Mouse (Mus musculus) hindbrain, embryonic 14.5 days (tissue): Measurements from ENCODE around the gene Got2. TPM values are rescaled to one million over a fixed set of nuclear protein-coding genes. Genes with fewer than 3 reads are reported as not detected.

ENCODE experiments used
- ATAC-seq: fragments of 200-750 bp; cut with Nextera tagmentation; 2 replicates; pipeline ENCODE4 v1.8.0; 2017; ENCODE audit warnings: moderate number of reproducible peaks, mild to moderate bottlenecking, moderate TSS enrichment, moderate library complexity; ENCODE audit not compliant: low FRiP score
- DNase-seq: peaks from one replicate; pipeline ENCODE4 v3.0.0-alpha.2; 2015; ENCODE audit warnings: low spot score
- H3K27ac ChIP-seq: fragments of 300-500 bp; sonication (generic); 2 replicates; pipeline ENCODE4 v1.5.1; 2014; ENCODE audit warnings: mild to moderate bottlenecking, moderate library complexity
- H3K27me3 ChIP-seq: fragments of 300-500 bp; sonication (generic); 2 replicates; pipeline ENCODE4 v1.6.1; 2014; ENCODE audit warnings: mild to moderate bottlenecking, low read length, mixed read lengths; ENCODE audit not compliant: control insufficient read depth, insufficient read depth
- H3K36me3 ChIP-seq: fragments of 300-500 bp; sonication (generic); replicated peaks from 2 replicates; pipeline ENCODE4 v1.6.1; 2014; ENCODE audit not compliant: control insufficient read depth, insufficient read depth
- H3K4me1 ChIP-seq: fragments of 300-500 bp; sonication (generic); replicated peaks from 2 replicates; pipeline ENCODE4 v1.6.1; 2014; ENCODE audit warnings: antibody characterized with exemption, low read length, mixed read lengths; ENCODE audit not compliant: control insufficient read depth, insufficient read depth
- H3K4me2 ChIP-seq: fragments of 300-500 bp; sonication (generic); replicated peaks from 2 replicates; pipeline ENCODE4 v1.6.1; 2014; ENCODE audit warnings: mild to moderate bottlenecking, moderate library complexity
- H3K4me3 ChIP-seq: fragments of 300-500 bp; sonication (generic); replicated peaks from 2 replicates; pipeline ENCODE4 v1.5.1; 2014; ENCODE audit warnings: mild to moderate bottlenecking, low read length
- H3K9ac ChIP-seq: fragments of 300-500 bp; sonication (generic); 2 replicates; pipeline ENCODE4 v1.6.1; 2014
- H3K9me3 ChIP-seq: fragments of 300-500 bp; sonication (generic); 2 replicates; pipeline ENCODE4 v1.6.1; 2016; ENCODE audit warnings: low read length; ENCODE audit not compliant: control insufficient read depth
- WGBS: fragments of 180-500 bp; shearing (Covaris S2); extraction: QIAGEN DNeasy Blood & Tissue Kit; methylation state at CpG from one replicate; pipeline ENCODE4 v1.1.7; 2014; 5-methylcytosine and 5-hydroxymethylcytosine counted together
- polyA plus RNA-seq: library from polyadenylated mRNA; unstranded; fragments of >200 nt; fragmentation: Nextera tagmentation; extraction: Ambion mirVana; gene quantifications from 2 replicates; pipeline ENCODE4 v1.2.1, GENCODE M21; 2014

Gene Got2
- polyA plus RNA-seq, 1 experiment from 2014 or later, result 90.5 TPM

GRCm38 (mm10) chr8:95848734-95849464, 39.4 kb downstream of the Got2 start:
- no peak overlapping the region for H3K4me2 ChIP-seq
- H3K4me1 ChIP-seq, result peaks cover 9% of the 10 kb centered on the region
- no peak for DNase-seq
- peaks cover 26% of the 10 kb centered on the region for H3K36me3 ChIP-seq
- H3K27ac ChIP-seq, result no peak overlapping the region
- no peak overlapping the region for H3K4me3 ChIP-seq
- H3K9ac ChIP-seq, result no peak overlapping the region
- H3K9me3 ChIP-seq, result no peaks in the 10 kb centered on the region
- H3K27me3 ChIP-seq, result no peaks in the 10 kb centered on the region
- ATAC-seq, result no peak
- WGBS, result 92% methylated on average over 19 of the region's 19 CpGs

GRCm38 (mm10) chr8:95848061-95848551, 40.2 kb downstream of the Got2 start:
- Histone ChIP-seq H3K36me3 (peaks cover 34% of the 10 kb centered on the region), H3K4me1 (peaks cover 9% of the 10 kb centered on the region), H3K4me2 (no peak overlapping the region), H3K9ac (no peak overlapping the region), H3K27ac (no peak overlapping the region), H3K4me3 (no peak overlapping the region), H3K9me3 (no peaks in the 10 kb centered on the region), H3K27me3 (no peaks in the 10 kb centered on the region)
- ATAC-seq, result no peak
- no peak for DNase-seq
- 81% methylated on average over 24 of the region's 24 CpGs for WGBS

GRCm38 (mm10) chr8:95845026-95845425, 43.3 kb downstream of the Got2 start:
- WGBS, result 89% methylated on average over 7 of the region's 7 CpGs
- Histone ChIP-seq H3K9me3 (no peaks in the 10 kb centered on the region), H3K27ac (no peak overlapping the region), H3K4me2 (no peak overlapping the region), H3K36me3 (peaks cover 62% of the 10 kb centered on the region), H3K4me3 (no peak overlapping the region), H3K9ac (no peak overlapping the region), H3K27me3 (no peaks in the 10 kb centered on the region), H3K4me1 (no peaks in the 10 kb centered on the region)
- ATAC-seq (no peak), DNase-seq (no peak)

GRCm38 (mm10) chr8:95843968-95844367, 44.4 kb downstream of the Got2 start:
- H3K36me3 ChIP-seq, result peaks cover 72% of the 10 kb centered on the region
- no peak overlapping the region for H3K4me3 ChIP-seq
- no peak for ATAC-seq
- no peak overlapping the region for H3K4me2 ChIP-seq
- H3K9me3 ChIP-seq, result no peaks in the 10 kb centered on the region
- no peak for DNase-seq
- H3K27me3 ChIP-seq, result no peaks in the 10 kb centered on the region
- no peaks in the 10 kb centered on the region for H3K4me1 ChIP-seq
- H3K27ac ChIP-seq, result no peak overlapping the region
- 92% methylated on average over 6 of the region's 6 CpGs for WGBS
- no peak overlapping the region for H3K9ac ChIP-seq

GRCm38 (mm10) chr8:95841436-95841835, 46.9 kb downstream of the Got2 start:
- Histone ChIP-seq H3K4me3 (no peak overlapping the region), H3K36me3 (peaks cover 73% of the 10 kb centered on the region), H3K27me3 (no peaks in the 10 kb centered on the region), H3K4me2 (no peak overlapping the region), H3K4me1 (no peaks in the 10 kb centered on the region), H3K9me3 (no peaks in the 10 kb centered on the region), H3K9ac (no peak overlapping the region), H3K27ac (no peak overlapping the region)
- 92% methylated on average over 15 of the region's 15 CpGs for WGBS
- DNase-seq (no peak), ATAC-seq (no peak)

- ATAC-seq (no peak), DNase-seq (no peak)
- no peak overlapping the region for H3K4me2 ChIP-seq
- no peak overlapping the region for H3K4me3 ChIP-seq
- H3K36me3 ChIP-seq, result peaks cover 66% of the 10 kb centered on the region
- no peak overlapping the region for H3K27ac ChIP-seq
- no peaks in the 10 kb centered on the region for H3K27me3 ChIP-seq
- no peaks in the 10 kb centered on the region for H3K9me3 ChIP-seq
- no peak overlapping the region for H3K9ac ChIP-seq
- 96% methylated on average over 4 of the region's 4 CpGs for WGBS
- no peaks in the 10 kb centered on the region for H3K4me1 ChIP-seq
Measured at GRCm38 (mm10) chr8:95839289-95839688, 49.1 kb downstream of the Got2 start.

- no peaks in the 10 kb centered on the region for H3K27me3 ChIP-seq
- no peak overlapping the region for H3K9ac ChIP-seq
- H3K36me3 ChIP-seq, result peaks cover 46% of the 10 kb centered on the region
- H3K4me2 ChIP-seq, result no peak overlapping the region
- 0 out of 2 replicates have a peak, but pooled peaks cover 9% of the 10 kb centered on the region for H3K4me1 ChIP-seq
- no peaks in the 10 kb centered on the region for H3K9me3 ChIP-seq
- no peak overlapping the region for H3K27ac ChIP-seq
- no peak for ATAC-seq
- DNase-seq, result no peak
- WGBS, result 93% methylated on average over 10 of the region's 10 CpGs
- no peak overlapping the region for H3K4me3 ChIP-seq
Measured at GRCm38 (mm10) chr8:95837266-95837665, 51.1 kb downstream of the Got2 start.

- WGBS, result 75% methylated on average over 4 of the region's 4 CpGs
- DNase-seq, result no peak
- no peak overlapping the region for H3K27ac ChIP-seq
Measured at GRCm38 (mm10) chr8:95835891-95836290, 52.5 kb downstream of the Got2 start.

GRCm38 (mm10) chr8:95833435-95833984, 54.8 kb downstream of the Got2 start:
- under 1% methylated on average over 16 of the region's 16 CpGs for WGBS
- Histone ChIP-seq H3K9me3 (no peaks in the 10 kb centered on the region), H3K36me3 (peaks cover 16% of the 10 kb centered on the region), H3K9ac (peak overlapping the region; percentile 34), H3K27ac (no peak overlapping the region), H3K4me1 (0 out of 2 replicates have a peak, but pooled peaks cover 9% of the 10 kb centered on the region), H3K4me3 (peak overlapping the region; percentile 24), H3K4me2 (peak overlapping the region; percentile 43), H3K27me3 (no peaks in the 10 kb centered on the region)
- DNase-seq (no peak), ATAC-seq (0 out of 2 replicates have a peak, but pooled peaks have one; percentile 31)

More at GRCm38 (mm10) chr8:95835891-95836290, 52.5 kb downstream of the Got2 start:
- H3K4me1 ChIP-seq, result 0 out of 2 replicates have a peak, but pooled peaks cover 9% of the 10 kb centered on the region
- H3K9ac ChIP-seq, result no peak overlapping the region
- ATAC-seq, result no peak
- no peaks in the 10 kb centered on the region for H3K27me3 ChIP-seq
- H3K4me3 ChIP-seq, result no peak overlapping the region
- no peaks in the 10 kb centered on the region for H3K9me3 ChIP-seq
- H3K36me3 ChIP-seq, result peaks cover 33% of the 10 kb centered on the region
- H3K4me2 ChIP-seq, result no peak overlapping the region
